Mouse (Mus musculus) CH12.LX (cell line): ENCODE data around the gene Tpst2.
A peak's percentile ranks its signal among the peaks of the same experiment; 100 is the strongest.

ENCODE experiments used
- CTCF ChIP-seq, 2 experiments: IDR thresholded peaks in 1 of 2; conservative IDR thresholded peaks in 1 of 2; 2 replicates each; pipeline ENCODE4 v1.5.1; 2011 to 2012; ENCODE audit warnings: low read depth in 2 of 2, low read length in 2 of 2, improper control_type of control experiment in 1 of 2, inconsistent platforms in 1 of 2, mild to moderate bottlenecking in 1 of 2, moderate library complexity in 1 of 2
- GABPA ChIP-seq: IDR thresholded peaks from 2 replicates; pipeline ENCODE4 v1.6.1; 2012; ENCODE audit warnings: low read depth, low read length, improper control_type of control experiment, inconsistent platforms; ENCODE audit not compliant: insufficient replicate concordance
- HCFC1 ChIP-seq: IDR thresholded peaks from 2 replicates; pipeline ENCODE4 v1.6.1; 2012; ENCODE audit warnings: low read depth, mild to moderate bottlenecking, inconsistent platforms, low read length, improper control_type of control experiment
- IRF4 ChIP-seq: IDR thresholded peaks from 2 replicates; pipeline ENCODE4 v1.6.1; 2014; ENCODE audit warnings: low read depth, mild to moderate bottlenecking, inconsistent platforms, low read length, improper control_type of control experiment
- POLR2A ChIP-seq: IDR thresholded peaks from 2 replicates; pipeline ENCODE4 v1.6.1; 2011; ENCODE audit warnings: low read depth, mild to moderate bottlenecking, improper control_type of control experiment, low read length
- POLR2AphosphoS2 ChIP-seq: IDR thresholded peaks from 2 replicates; pipeline ENCODE4 v1.6.1; 2011; ENCODE audit warnings: low read depth, low read length, improper control_type of control experiment
- RCOR1 ChIP-seq: conservative IDR thresholded peaks from 2 replicates; pipeline ENCODE4 v1.6.1; 2012; ENCODE audit warnings: low read depth, mild to moderate bottlenecking, inconsistent platforms, low read length, improper control_type of control experiment
- SIN3A ChIP-seq: IDR thresholded peaks from 2 replicates; pipeline ENCODE4 v1.6.1; 2012; ENCODE audit warnings: low read length, improper control_type of control experiment, inconsistent platforms
- TCF12 ChIP-seq: IDR thresholded peaks from 2 replicates; pipeline ENCODE4 v1.6.1; 2014; ENCODE audit warnings: low read depth, mild to moderate bottlenecking, inconsistent platforms, low read length, improper control_type of control experiment
- UBTF ChIP-seq: IDR thresholded peaks from 2 replicates; pipeline ENCODE4 v1.6.1; 2012; ENCODE audit warnings: low read depth, mild to moderate bottlenecking, inconsistent platforms, low read length, improper control_type of control experiment, moderate library complexity
- USF1 ChIP-seq: IDR thresholded peaks from 2 replicates; pipeline ENCODE4 v1.6.1; 2014; ENCODE audit warnings: low read depth, mild to moderate bottlenecking, inconsistent platforms, low read length, improper control_type of control experiment
- ZMIZ1 ChIP-seq: IDR thresholded peaks from 2 replicates; pipeline ENCODE4 v1.6.1; 2012; ENCODE audit warnings: low read depth, mild to moderate bottlenecking, inconsistent platforms, low read length, improper control_type of control experiment
- ZNF384 ChIP-seq: IDR thresholded peaks from 2 replicates; pipeline ENCODE4 v1.6.1; 2012; ENCODE audit warnings: low read depth, low read length, improper control_type of control experiment, inconsistent platforms

DNA sequence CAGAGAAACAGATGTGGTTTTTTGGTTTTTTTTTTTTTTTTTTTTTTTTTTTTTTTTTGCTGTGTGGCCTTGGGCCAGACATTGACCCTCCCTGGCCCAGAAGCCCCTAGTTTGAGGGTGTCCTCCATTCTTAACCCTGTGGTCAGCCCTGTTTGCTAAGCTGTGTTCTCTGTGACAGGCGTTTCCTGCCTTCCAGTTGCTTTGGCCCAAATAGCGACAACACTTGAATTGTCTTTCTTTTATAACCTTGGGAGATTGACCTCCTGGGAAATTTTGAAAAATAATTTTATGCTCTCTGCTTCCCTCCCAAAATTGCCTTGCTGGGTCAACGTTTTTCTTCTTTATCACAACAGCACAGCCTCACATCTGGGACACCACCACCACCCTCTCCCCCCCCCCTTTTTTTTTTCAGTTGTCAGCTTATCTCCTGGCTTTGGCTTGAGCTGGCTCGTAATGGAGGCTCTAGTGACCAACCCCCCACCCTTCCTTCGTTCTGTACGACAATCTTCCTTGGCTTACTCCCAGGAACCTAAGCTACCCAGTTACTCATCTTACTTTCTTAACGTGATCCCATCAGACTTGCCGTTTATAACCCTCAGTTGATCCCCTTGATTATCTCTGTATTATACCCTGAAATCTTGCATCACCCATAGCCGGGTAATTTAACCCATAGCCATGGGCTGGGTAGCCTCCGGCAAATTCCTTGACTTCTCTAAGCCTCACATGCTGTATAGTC is 32.8 kb upstream of the Tpst2 start:
- TF ChIP-seq POLR2A (no peak), USF1 (no peak), CTCF (conservative IDR thresholded peaks at IDR 0.05 in 1 of 2, IDR thresholded peaks at IDR 0.05 in 1 of 2; ENCODE audit: low read depth in 2 of 2, low read length in 2 of 2) (no peak), ZNF384 (0 out of 2 replicates have a peak, but pooled peaks have one; percentile 42), GABPA (no peak), UBTF (no peak), POLR2AphosphoS2 (no peak), SIN3A (no peak), RCOR1 (no peak), ZMIZ1 (no peak), IRF4 (no peak), TCF12 (no peak), HCFC1 (no peak)
